Mouse (Mus musculus) ovary, postnatal 36 days (tissue): Measurements from ENCODE around the gene Lcmt1.

ENCODE experiments used
- DNase-seq: peaks from one replicate; pipeline ENCODE4 v3.0.0; 2022; ENCODE audit warnings: low spot score, mixed read lengths

The Lcmt1 gene

GRCm38 (mm10) chr7:123458309-123458708 is 88.7 kb downstream of the Lcmt1 start:
- no peak for DNase-seq

- no peak for DNase-seq
Measured at GRCm38 (mm10) chr7:123459247-123459646, 89.7 kb downstream of the Lcmt1 start.

GRCm38 (mm10) chr7:123461316-123461715 is 91.7 kb downstream of the Lcmt1 start:
- DNase-seq = no peak

- DNase-seq = peak; percentile 34
Measured at GRCm38 (mm10) chr7:123462070-123462501, 92.5 kb downstream of the Lcmt1 start, which contains the start of gene Aqp8. TSS of gene Aqp8 (plus strand) at chr7:123462291.

GRCm38 (mm10) chr7:123463569-123463968 is 94.0 kb downstream of the Lcmt1 start:
- no peak for DNase-seq

- DNase-seq = peak; percentile 54
Measured at GRCm38 (mm10) chr7:123465692-123466387, 96.3 kb downstream of the Lcmt1 start.

- DNase-seq = no peak
Measured at GRCm38 (mm10) chr7:123467961-123468360, 98.4 kb downstream of the Lcmt1 start.
